Mouse (Mus musculus) liver, embryonic 14.5 days (tissue): ENCODE measurements around the gene Efna3. TPM values are rescaled to one million over a fixed set of nuclear protein-coding genes. Genes with fewer than 3 reads are reported as not detected.

Experiments used
- ATAC-seq: fragments of 200-750 bp; cut with Nextera tagmentation; 2 replicates; pipeline ENCODE4 v1.8.0; 2017; ENCODE audit warnings: moderate number of reproducible peaks, mild to moderate bottlenecking, moderate library complexity; ENCODE audit not compliant: insufficient read depth
- DNase-seq, 3 experiments: peaks; one replicate each; pipeline ENCODE4 v3.0.0-alpha.2; 2012 to 2013; ENCODE audit warnings: low read depth in 3 of 3, low spot score in 3 of 3
- H3K27ac ChIP-seq: fragments of 300-500 bp; sonication (generic); 2 replicates; pipeline ENCODE4 v1.5.1; 2014; ENCODE audit warnings: moderate library complexity, mild to moderate bottlenecking, control low read depth, inconsistent platforms
- H3K27me3 ChIP-seq: fragments of 300-500 bp; sonication (generic); 2 replicates; pipeline ENCODE4 v1.6.1; 2014; ENCODE audit warnings: mild to moderate bottlenecking, low read length, moderate library complexity; ENCODE audit not compliant: control insufficient read depth, insufficient read depth
- H3K36me3 ChIP-seq: fragments of 300-500 bp; sonication (generic); replicated peaks from 2 replicates; pipeline ENCODE4 v1.6.1; 2014; ENCODE audit warnings: low read depth; ENCODE audit not compliant: control insufficient read depth, insufficient read depth
- H3K4me1 ChIP-seq, 2 experiments: fragments of 200-500 bp in 1 of 2; fragments of 300-500 bp in 1 of 2; sonication (generic) in 1 of 2; replicated peaks; 2 replicates each; pipeline ENCODE4 v1.6.1; 2012 to 2014; ENCODE audit warnings: antibody characterized with exemption in 1 of 2, inconsistent platforms in 1 of 2, low read length in 1 of 2; ENCODE audit not compliant: control insufficient read depth in 2 of 2, insufficient read depth in 2 of 2
- H3K4me2 ChIP-seq: fragments of 300-500 bp; sonication (generic); 2 replicates; pipeline ENCODE4 v1.6.1; 2014; ENCODE audit warnings: low read depth, mild to moderate bottlenecking, control low read depth, moderate library complexity
- H3K4me3 ChIP-seq, 2 experiments: fragments of 200-500 bp in 1 of 2; fragments of 300-500 bp in 1 of 2; sonication (generic) in 1 of 2; 2 replicates each; pipeline ENCODE4 v1.5.1; 2012 to 2014; ENCODE audit warnings: low read depth in 2 of 2, low read length in 2 of 2, mild to moderate bottlenecking in 2 of 2, control low read depth in 1 of 2, inconsistent platforms in 1 of 2, moderate library complexity in 1 of 2; ENCODE audit not compliant: insufficient read depth in 1 of 2
- H3K9ac ChIP-seq: fragments of 300-500 bp; sonication (generic); replicated peaks from 2 replicates; pipeline ENCODE4 v1.6.1; 2014; ENCODE audit warnings: mild to moderate bottlenecking, control low read depth, moderate library complexity
- H3K9me3 ChIP-seq: fragments of 300-500 bp; sonication (generic); 2 replicates; pipeline ENCODE4 v1.6.1; 2016; ENCODE audit warnings: low read length, mixed read lengths; ENCODE audit not compliant: control insufficient read depth
- CTCF ChIP-seq: IDR thresholded peaks from 2 replicates; pipeline ENCODE4 v1.5.1; 2016; ENCODE audit warnings: antibody characterized with exemption, low read depth, control low read depth
- EP300 ChIP-seq: IDR thresholded peaks from 2 replicates; pipeline ENCODE4 v1.6.1; 2016; ENCODE audit warnings: antibody characterized with exemption, low read depth
- WGBS: fragments of 180-500 bp; shearing (Covaris S2); extraction: QIAGEN DNeasy Blood & Tissue Kit; methylation state at CpG from one replicate; pipeline ENCODE4 v1.1.7; 2014; ENCODE audit not compliant: insufficient replicate concordance; 5-methylcytosine and 5-hydroxymethylcytosine counted together
- polyA plus RNA-seq, 2 experiments: library from polyadenylated mRNA; depleted of rRNA in 1 of 2; stranded (reverse) in 1 of 2; unstranded in 1 of 2; fragments of >200 nt; fragmentation: Nextera tagmentation in 1 of 2; extraction: Ambion mirVana in 1 of 2; gene quantifications; 2 replicates each; pipeline versions ENCODE4 v1.2.1 to v1.2.3; 2012 to 2014

Efna3 gene
- polyA plus RNA-seq, 2 experiments: 0.05 to 0.06 TPM

DNA sequence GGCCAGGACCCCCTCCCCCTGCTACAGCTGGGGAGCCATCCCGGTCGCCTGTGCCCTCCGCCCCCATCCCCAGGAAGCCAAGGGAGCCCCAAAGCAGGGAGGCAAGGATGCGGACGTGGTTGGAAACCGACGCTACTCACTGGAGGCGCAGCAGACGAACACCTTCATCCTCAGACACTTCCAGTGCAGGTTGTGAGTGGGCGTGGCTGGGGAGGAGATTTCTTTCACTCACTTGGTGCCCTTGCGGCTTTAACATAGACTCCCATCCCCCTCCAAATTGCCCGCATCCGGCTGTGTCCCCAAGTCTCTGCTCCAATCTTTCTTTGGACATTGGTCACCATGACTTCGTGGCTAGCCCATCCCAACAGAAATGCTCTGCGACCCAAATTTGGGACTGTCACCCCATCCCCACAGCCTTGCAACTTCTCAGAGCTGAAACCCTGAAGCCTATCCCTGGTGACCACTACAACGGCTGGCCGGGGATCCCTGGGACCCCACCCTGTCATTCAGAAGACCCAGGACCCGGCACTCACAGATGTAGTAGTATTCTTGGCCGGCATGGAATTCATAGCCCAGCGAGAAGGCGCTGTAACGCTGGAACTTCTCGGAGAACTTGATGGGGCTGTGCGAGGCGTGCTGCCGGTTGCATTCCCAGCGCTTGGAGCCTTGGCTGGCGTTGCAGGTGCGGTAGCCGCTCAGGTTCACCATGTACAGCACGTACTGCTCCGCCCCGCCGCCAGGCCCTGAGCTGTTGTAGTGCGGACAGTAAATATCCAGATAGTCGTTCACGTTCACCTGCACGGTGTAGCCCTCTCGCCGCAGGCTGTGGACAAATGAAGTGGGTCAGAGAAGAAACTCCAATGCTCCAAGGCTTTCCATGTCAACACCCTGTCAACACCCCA, 6.6 kb downstream of the Efna3 start:
- no peak for DNase-seq
- 15% methylated on average over 40 of the region's 40 CpGs for WGBS
- Histone ChIP-seq H3K4me2 (no peak overlapping the region; the same call in 1 of the 2 replicates), H3K9ac (no peak overlapping the region), H3K4me1 (no peaks in the 10 kb centered on the region; a peak in 1 of 4 replicates), H3K36me3 (no peaks in the 10 kb centered on the region), H3K4me3 (no peak overlapping the region), H3K27me3 (peaks cover 55% of the 10 kb centered on the region), H3K9me3 (no peaks in the 10 kb centered on the region), H3K27ac (no peak overlapping the region)
- TF ChIP-seq CTCF (no peak), EP300 (no peak)
- ATAC-seq: no peak

GRCm38 (mm10) chr3:89315195-89315929, 7.4 kb downstream of the Efna3 start:
- TF ChIP-seq EP300 (no peak), CTCF (peak; percentile 95)
- Histone ChIP-seq H3K4me1 (no peaks in the 10 kb centered on the region; a peak in 1 of 4 replicates), H3K4me3 (no peak overlapping the region), H3K36me3 (no peaks in the 10 kb centered on the region), H3K4me2 (peak overlapping the region; percentile 43), H3K9me3 (no peaks in the 10 kb centered on the region), H3K27ac (no peak overlapping the region), H3K9ac (no peak overlapping the region), H3K27me3 (peaks cover 47% of the 10 kb centered on the region)
- ATAC-seq (no peak), DNase-seq (no peak)
- WGBS: 7% methylated on average over 21 of the region's 26 CpGs

DNA sequence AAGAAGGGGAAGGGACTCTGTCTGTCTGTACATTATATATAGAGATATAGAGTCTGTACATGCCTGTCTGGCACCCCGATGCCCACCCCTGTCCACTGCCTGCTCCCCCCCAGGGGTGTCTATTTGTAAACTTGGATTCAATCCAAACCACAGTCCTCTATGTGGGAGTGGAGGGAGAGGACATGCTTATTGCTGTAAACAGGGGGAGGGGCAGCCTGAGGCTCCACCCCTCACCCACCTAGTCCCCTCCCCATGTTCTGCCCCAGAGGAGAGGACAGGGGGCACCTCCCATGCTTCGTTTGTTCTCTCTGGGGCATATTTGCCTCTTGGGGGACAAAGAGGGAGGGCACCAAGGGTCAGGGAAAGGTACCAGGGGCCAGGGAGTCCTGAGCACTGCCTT, 8.0 kb downstream of the Efna3 start:
- ATAC-seq: no peak
- Histone ChIP-seq H3K9ac (no peak overlapping the region), H3K36me3 (no peaks in the 10 kb centered on the region), H3K27me3 (peaks cover 41% of the 10 kb centered on the region), H3K4me2 (no peak overlapping the region), H3K4me3 (no peak overlapping the region), H3K4me1 (no peaks in the 10 kb centered on the region), H3K27ac (no peak overlapping the region), H3K9me3 (no peaks in the 10 kb centered on the region)
- TF ChIP-seq EP300 (no peak), CTCF (no peak)
- DNase-seq: no peak
- WGBS: 48% methylated on average over 2 of the region's 2 CpGs

GRCm38 (mm10) chr3:89314340-89314739, 8.4 kb downstream of the Efna3 start:
- H3K4me1 ChIP-seq: no peaks in the 10 kb centered on the region
- no peak overlapping the region for H3K4me3 ChIP-seq
- TF ChIP-seq CTCF (no peak), EP300 (no peak)
- peaks cover 37% of the 10 kb centered on the region for H3K27me3 ChIP-seq
- H3K9me3 ChIP-seq: no peaks in the 10 kb centered on the region
- 53% methylated on average over 5 of the region's 5 CpGs for WGBS
- no peaks in the 10 kb centered on the region for H3K36me3 ChIP-seq
- H3K9ac ChIP-seq: no peak overlapping the region
- no peak overlapping the region for H3K27ac ChIP-seq
- no peak for DNase-seq
- H3K4me2 ChIP-seq: no peak overlapping the region
- ATAC-seq: no peak

DNA sequence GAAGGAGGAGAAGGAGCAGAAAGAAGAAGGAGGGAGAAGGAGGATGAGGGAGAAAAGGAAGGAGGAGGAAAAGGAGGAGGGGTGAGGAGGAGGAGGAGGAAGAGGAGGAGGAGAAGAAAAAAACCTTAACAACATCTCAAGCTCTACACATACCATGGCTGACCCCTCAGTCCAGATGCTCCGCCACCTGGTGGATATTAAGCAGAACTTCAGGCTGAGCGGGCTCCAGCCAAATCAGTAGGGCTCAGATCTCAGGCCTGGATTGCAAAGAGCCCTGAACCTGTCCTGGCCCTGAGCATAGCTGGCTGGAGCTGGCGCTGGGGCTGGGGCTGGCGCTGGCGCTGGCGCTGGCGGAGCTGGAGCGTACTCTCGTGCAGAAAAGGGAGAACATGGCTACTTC, 14.7 kb downstream of the Efna3 start:
- peak in 1 of 3 experiments; percentile 26 for DNase-seq
- Histone ChIP-seq H3K36me3 (no peaks in the 10 kb centered on the region), H3K27me3 (no peaks in the 10 kb centered on the region), H3K4me1 (peaks cover 0 to 3% of the 10 kb centered on the region in 2 experiments; a peak in 1 of 4 replicates), H3K4me3 (no peak overlapping the region), H3K27ac (no peak overlapping the region), H3K9ac (no peak overlapping the region), H3K9me3 (no peaks in the 10 kb centered on the region), H3K4me2 (no peak overlapping the region)
- TF ChIP-seq CTCF (peak; percentile 87), EP300 (no peak)
- 4% methylated on average over 9 of the region's 9 CpGs for WGBS
- 0 out of 2 replicates have a peak, but pooled peaks have one; percentile 8 for ATAC-seq
